Comparison of ENCODE assay signal across 8 mouse cellular contexts in the genomic region with DNA sequence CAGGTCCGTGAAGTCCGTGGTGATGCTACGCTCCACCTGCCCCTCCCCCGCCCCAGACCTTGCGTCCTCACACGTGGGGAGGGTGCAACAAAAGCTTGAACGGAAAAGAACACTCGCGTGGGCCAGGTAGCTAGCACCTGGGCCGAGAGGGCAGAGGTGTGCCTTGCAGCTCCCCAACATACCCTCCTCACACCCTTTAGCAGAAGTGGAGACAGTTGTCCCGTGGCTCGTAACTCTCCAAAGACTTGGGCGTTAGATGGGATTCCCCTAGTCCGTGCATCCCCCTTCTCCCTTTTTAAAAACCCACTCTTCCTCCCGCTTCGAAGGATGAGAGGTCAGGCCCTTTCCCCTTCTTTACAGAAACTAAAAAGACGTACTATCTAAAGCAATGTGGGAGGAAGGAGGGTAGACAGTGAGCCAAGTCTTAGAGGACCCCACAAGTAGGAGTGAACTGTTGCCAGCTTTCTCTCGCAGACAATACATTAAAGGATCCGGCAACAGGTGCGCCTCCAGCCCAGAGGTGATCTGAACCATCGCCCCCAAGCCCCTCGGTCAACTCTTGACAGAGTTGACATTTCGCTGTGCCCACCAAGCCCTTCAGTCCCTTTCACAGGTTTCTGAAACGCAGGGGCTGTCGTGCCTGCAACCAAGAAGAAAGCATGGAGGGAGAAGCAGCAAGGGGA. TPM values are rescaled to one million over a fixed set of nuclear protein-coding genes. Genes with fewer than 3 reads are reported as not detected.
DNase-seq lines count a peak whose midpoint lies in the region; ATAC-seq and TF ChIP-seq lines count a peak whose summit lies in the region.

No protein-coding gene starts in this region.

- no peaks in the 10 kb centered on the region for H3K9me3 ChIP-seq in kidney, embryonic 15.5 days (replicated peaks)
- H3K9me3 ChIP-seq in forebrain, postnatal 0 days (ENCODE audit: low read length), result no peaks in the 10 kb centered on the region
- no peaks in the 10 kb centered on the region for H3K9me3 ChIP-seq in liver, embryonic 15.5 days (replicated peaks)
- H3K9me3 ChIP-seq in stomach, postnatal 0 days (ENCODE audit: control insufficient read depth, low read length), result no peaks in the 10 kb centered on the region

- H3K4me2 ChIP-seq in kidney, embryonic 15.5 days, result peak overlapping the region; percentile 99
- H3K4me2 ChIP-seq in forebrain, postnatal 0 days (ENCODE audit: low read depth), result peak overlapping the region; percentile 99
- peak overlapping the region; percentile 94 for H3K4me2 ChIP-seq in liver, embryonic 15.5 days
- peak overlapping the region; percentile 99 for H3K4me2 ChIP-seq in stomach, postnatal 0 days (replicated peaks; ENCODE audit: low read depth)

- no peak for DNase-seq in kidney, postnatal 36 days
- DNase-seq in forebrain, postnatal 0 days, result no peak
- no peak for DNase-seq in stomach, postnatal 0 days (ENCODE audit: low spot score)
- DNase-seq in layer of hippocampus, adult 18-20 months (ENCODE audit: low spot score in 2 of 2), result no peak
- DNase-seq in right cerebral cortex, postnatal 10 days (ENCODE audit: low spot score in 2 of 2), result no peak

- H3K27ac ChIP-seq in kidney, embryonic 15.5 days, result no peak overlapping the region
- H3K27ac ChIP-seq in forebrain, postnatal 0 days (ENCODE audit: low read depth, low read length), result 0 out of 2 replicates have a peak overlapping the region, but pooled peaks have one; percentile 35
- no peak overlapping the region for H3K27ac ChIP-seq in liver, embryonic 15.5 days (replicated peaks)
- peak overlapping the region; percentile 95 for H3K27ac ChIP-seq in stomach, postnatal 0 days (replicated peaks)

- H3K4me3 ChIP-seq in kidney, embryonic 15.5 days (replicated peaks), result peak overlapping the region; percentile 77
- peak overlapping the region; percentile 75 for H3K4me3 ChIP-seq in forebrain, postnatal 0 days (ENCODE audit: low read depth, low read length)
- H3K4me3 ChIP-seq in liver, embryonic 15.5 days (replicated peaks), result peak overlapping the region; percentile 68
- peak overlapping the region; percentile 84 for H3K4me3 ChIP-seq in stomach, postnatal 0 days (ENCODE audit: low read depth, low read length)

- peaks cover 37% of the 10 kb centered on the region for H3K4me1 ChIP-seq in kidney, embryonic 15.5 days
- H3K4me1 ChIP-seq in forebrain, postnatal 0 days (ENCODE audit: insufficient read depth), result peaks cover 13% of the 10 kb centered on the region; the same call in 1 of the 2 replicates
- H3K4me1 ChIP-seq in liver, embryonic 15.5 days (replicated peaks), result peaks cover 36% of the 10 kb centered on the region
- H3K4me1 ChIP-seq in stomach, postnatal 0 days (replicated peaks; ENCODE audit: control insufficient read depth, insufficient read depth), result no peaks in the 10 kb centered on the region

- H3K27me3 ChIP-seq in kidney, embryonic 15.5 days, result peaks cover 50% of the 10 kb centered on the region
- peaks cover 27% of the 10 kb centered on the region for H3K27me3 ChIP-seq in forebrain, postnatal 0 days (ENCODE audit: insufficient read depth, low read length)
- H3K27me3 ChIP-seq in liver, embryonic 15.5 days, result peaks cover 62% of the 10 kb centered on the region
- no peaks in the 10 kb centered on the region; the same call in 1 of the 2 replicates for H3K27me3 ChIP-seq in stomach, postnatal 0 days (ENCODE audit: control insufficient read depth, insufficient read depth, low read length)

- no peaks in the 10 kb centered on the region for H3K36me3 ChIP-seq in kidney, embryonic 15.5 days
- no peaks in the 10 kb centered on the region for H3K36me3 ChIP-seq in forebrain, postnatal 0 days (ENCODE audit: insufficient read depth)
- no peaks in the 10 kb centered on the region for H3K36me3 ChIP-seq in liver, embryonic 15.5 days (replicated peaks)
- H3K36me3 ChIP-seq in stomach, postnatal 0 days (ENCODE audit: control insufficient read depth, insufficient read depth, low read length), result no peaks in the 10 kb centered on the region

- peak; percentile 7 for ATAC-seq in kidney, embryonic 15.5 days (replicated peaks; ENCODE audit: low FRiP score)
- peak; percentile 36 for ATAC-seq in activated CD4-positive, CD25-positive, alpha-beta regulatory T cell, adult 4 months
- ATAC-seq in forebrain, postnatal 0 days, result no peak
- no peak for ATAC-seq in liver, embryonic 15.5 days (ENCODE audit: insufficient read depth)
- peak; percentile 27; the same call in 1 of the 2 replicates for ATAC-seq in stomach, postnatal 0 days (ENCODE audit: low FRiP score, low TSS enrichment)

- no peak for TF ChIP-seq EP300 in stomach, postnatal 0 days (optimal IDR thresholded peaks at IDR 0.05)

- H3K9ac ChIP-seq in kidney, embryonic 15.5 days, result peak overlapping the region; percentile 50; the same call in 1 of the 2 replicates
- peak overlapping the region; percentile 53 for H3K9ac ChIP-seq in forebrain, postnatal 0 days
- peak overlapping the region; percentile 50 for H3K9ac ChIP-seq in liver, embryonic 15.5 days
- peak overlapping the region; percentile 70 for H3K9ac ChIP-seq in stomach, postnatal 0 days (ENCODE audit: low read length)

- under 1% methylated on average over 25 of the region's 25 CpGs for WGBS in kidney, embryonic 15.5 days
- under 1% methylated on average over 25 of the region's 25 CpGs for WGBS in forebrain, postnatal 0 days
- under 1% methylated on average over 25 of the region's 25 CpGs for WGBS in liver, embryonic 15.5 days (ENCODE audit: insufficient replicate concordance)
- 0% methylated on average over 25 of the region's 25 CpGs for WGBS in stomach, postnatal 0 days

- TF ChIP-seq CTCF in forebrain, postnatal 0 days (IDR thresholded peaks at IDR 0.05; ENCODE audit: low read depth), result no peak
- TF ChIP-seq CTCF in stomach, postnatal 0 days (IDR thresholded peaks at IDR 0.05; ENCODE audit: low read depth), result no peak

RNA-seq across cellular contexts. Expression of gene Nr4a2, which starts 8.5 kb away (rescaled TPM):
- polyA plus RNA-seq in kidney, embryonic 15.5 days (2015; fragmentation: Nextera tagmentation; extraction: Ambion mirVana), result 4.2 and 4.6 TPM in 2 replicates
- polyA plus RNA-seq in activated CD4-positive, CD25-positive, alpha-beta regulatory T cell, adult 4 months (2017; shearing (Covaris generic)), result 1 to 10 TPM; 1.7 to 3.2 TPM
- total RNA-seq in forebrain, postnatal 0 days (2014; rRNA removed), result 26.4 and 30.6 TPM in 2 replicates
- polyA plus RNA-seq in forebrain, postnatal 0 days (2015; fragmentation: Nextera tagmentation; extraction: Ambion mirVana), result 25.1 and 59.4 TPM in 2 replicates
- polyA plus RNA-seq in liver, embryonic 15.5 days (2015; fragmentation: Nextera tagmentation; extraction: Ambion mirVana), result 0.28 and 0.31 TPM in 2 replicates
- 6.4 and 14.1 TPM in 2 replicates for polyA plus RNA-seq in stomach, postnatal 0 days (2015; fragmentation: Nextera tagmentation; extraction: Ambion mirVana)
- total RNA-seq in layer of hippocampus, adult 18-20 months (2021), result 10 to 100 TPM; 71.6 to 74.3 TPM

Comparison
In these comparisons a context has a peak if more than half of its experiments do, and no peak if none do; other contexts are left out.
1. ATAC-seq: peak in kidney, embryonic 15.5 days (single experiment), activated CD4-positive, CD25-positive, alpha-beta regulatory T cell, adult 4 months (single experiment) and stomach, postnatal 0 days (single experiment); none in forebrain, postnatal 0 days (single experiment) and liver, embryonic 15.5 days (single experiment).
2. H3K27ac ChIP-seq: peak in forebrain, postnatal 0 days (single experiment) and stomach, postnatal 0 days (single experiment); none in kidney, embryonic 15.5 days (single experiment) and liver, embryonic 15.5 days (single experiment).
3. Peak in every context shown above with its lines, with median percentiles within 50 percentile points of each other: H3K4me2 ChIP-seq, H3K4me3 ChIP-seq and H3K9ac ChIP-seq.